Mouse (Mus musculus): ENCODE data around the gene Kcne2. TPM values are rescaled to one million over a fixed set of nuclear protein-coding genes. Genes with fewer than 3 reads are reported as not detected.
A peak's percentile ranks its signal among the peaks of the same experiment; 100 is the strongest.

Gene Kcne2
- polyA plus RNA-seq, 1 experiment from 2014 or later: 0.13 TPM

DNA sequence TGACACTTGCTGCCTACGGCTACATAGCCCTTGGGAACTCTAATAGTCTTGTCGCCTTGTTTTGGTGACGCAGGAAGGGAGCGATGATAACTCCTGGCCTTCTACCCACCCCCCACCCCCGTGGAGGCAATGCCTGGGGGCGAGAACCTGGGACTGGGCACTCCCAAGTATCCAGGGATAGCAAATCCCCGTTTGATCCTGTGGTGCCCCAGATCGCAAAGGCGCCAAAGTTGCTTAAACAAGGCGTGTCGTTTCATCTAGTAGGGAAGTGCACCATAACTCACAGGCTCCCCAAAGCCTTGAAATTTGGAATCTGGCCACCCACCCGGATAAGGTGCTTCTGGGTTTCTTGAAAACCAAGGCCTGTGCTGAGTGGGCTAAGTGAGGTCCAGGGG lies 9.2 kb downstream of the Kcne2 start:
- WGBS: under 1% methylated on average over 12 of the region's 12 CpGs

GRCm38 (mm10) chr16:92301989-92302388 lies 9.8 kb downstream of the Kcne2 start:
- H3K27me3 ChIP-seq (ENCODE audit: control insufficient read depth, insufficient read depth, low read length): no peaks in the 10 kb centered on the region
- H3K4me3 ChIP-seq (ENCODE audit: low read depth, low read length): peak overlapping the region; percentile 65
- H3K9ac ChIP-seq (ENCODE audit: low read length): peak overlapping the region; percentile 83
- peaks cover 11% of the 10 kb centered on the region for H3K4me1 ChIP-seq (ENCODE audit: control insufficient read depth, insufficient read depth, low read length)
- DNase-seq (ENCODE audit: low spot score): no peak
- H3K4me2 ChIP-seq (ENCODE audit: low read depth): peak overlapping the region; percentile 56
- no peak for ATAC-seq (ENCODE audit: insufficient read depth, low FRiP score, low TSS enrichment)
- no peak overlapping the region for H3K27ac ChIP-seq (ENCODE audit: low read depth, low read length)
- no peaks in the 10 kb centered on the region for H3K9me3 ChIP-seq (ENCODE audit: control insufficient read depth, low read length)
- no peaks in the 10 kb centered on the region; the same call in none of the 2 replicates for H3K36me3 ChIP-seq (ENCODE audit: control insufficient read depth, insufficient read depth, low read length)
- 35% methylated on average over 5 of the region's 5 CpGs for WGBS

More for the DNA sequence above, 9.2 kb downstream of the Kcne2 start:
- Histone ChIP-seq H3K36me3 (ENCODE audit: control insufficient read depth, insufficient read depth, low read length) (no peaks in the 10 kb centered on the region; the same call in none of the 2 replicates), H3K4me2 (ENCODE audit: low read depth) (peak overlapping the region; percentile 56), H3K9me3 (ENCODE audit: control insufficient read depth, low read length) (no peaks in the 10 kb centered on the region), H3K27me3 (ENCODE audit: control insufficient read depth, insufficient read depth, low read length) (no peaks in the 10 kb centered on the region), H3K27ac (ENCODE audit: low read depth, low read length) (no peak overlapping the region), H3K9ac (ENCODE audit: low read length) (peak overlapping the region; percentile 83), H3K4me3 (ENCODE audit: low read depth, low read length) (peak overlapping the region; percentile 65), H3K4me1 (ENCODE audit: control insufficient read depth, insufficient read depth, low read length) (peaks cover 11% of the 10 kb centered on the region)
- no peak for DNase-seq (ENCODE audit: low spot score)
- ATAC-seq (ENCODE audit: insufficient read depth, low FRiP score, low TSS enrichment): peak; percentile 60

- no peak overlapping the region for H3K27ac ChIP-seq (ENCODE audit: low read depth, low read length)
- peak overlapping the region; percentile 56; the same call in 1 of the 2 replicates for H3K4me2 ChIP-seq (ENCODE audit: low read depth)
- no peak overlapping the region for H3K4me3 ChIP-seq (ENCODE audit: low read depth, low read length)
- WGBS: 73% methylated on average over 5 of the region's 5 CpGs
- no peaks in the 10 kb centered on the region for H3K9me3 ChIP-seq (ENCODE audit: control insufficient read depth, low read length)
- H3K27me3 ChIP-seq (ENCODE audit: control insufficient read depth, insufficient read depth, low read length): no peaks in the 10 kb centered on the region
- no peaks in the 10 kb centered on the region; the same call in none of the 2 replicates for H3K36me3 ChIP-seq (ENCODE audit: control insufficient read depth, insufficient read depth, low read length)
- no peak overlapping the region for H3K9ac ChIP-seq (ENCODE audit: low read length)
- ATAC-seq (ENCODE audit: insufficient read depth, low FRiP score, low TSS enrichment): no peak
- peaks cover 11% of the 10 kb centered on the region for H3K4me1 ChIP-seq (ENCODE audit: control insufficient read depth, insufficient read depth, low read length)
- no peak for DNase-seq (ENCODE audit: low spot score)
These were observed 10.3 kb downstream of the Kcne2 start for GRCm38 (mm10) chr16:92302506-92302905.

DNA sequence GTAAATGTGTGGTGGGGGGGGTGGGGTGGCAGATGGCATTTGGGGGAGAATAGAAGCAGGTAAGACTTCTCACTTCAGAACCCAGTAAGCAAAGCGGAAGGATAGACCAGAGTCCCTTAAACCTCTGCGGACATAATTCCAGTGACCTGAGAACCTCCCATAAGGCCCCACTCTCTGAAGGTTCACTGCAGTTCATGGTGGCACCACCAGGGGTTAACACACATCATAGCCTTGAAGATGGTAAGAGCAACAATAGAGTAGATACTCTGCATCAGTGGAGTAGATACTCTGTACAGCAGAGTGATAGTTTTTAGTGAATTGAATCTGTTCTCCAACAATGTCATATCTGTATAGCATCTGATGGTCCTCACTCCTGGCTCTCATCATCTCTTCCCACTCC lies 13.3 kb downstream of the Kcne2 start:
- no peaks in the 10 kb centered on the region for H3K9me3 ChIP-seq (ENCODE audit: control insufficient read depth, low read length)
- no peak overlapping the region for H3K4me2 ChIP-seq (ENCODE audit: low read depth)
- no peaks in the 10 kb centered on the region; the same call in none of the 2 replicates for H3K36me3 ChIP-seq (ENCODE audit: control insufficient read depth, insufficient read depth, low read length)
- no peak for ATAC-seq (ENCODE audit: insufficient read depth, low FRiP score, low TSS enrichment)
- no peak for DNase-seq (ENCODE audit: low spot score)
- no peak overlapping the region for H3K27ac ChIP-seq (ENCODE audit: low read depth, low read length)
- 91% methylated on average over 2 of the region's 2 CpGs for WGBS
- H3K27me3 ChIP-seq (ENCODE audit: control insufficient read depth, insufficient read depth, low read length): no peaks in the 10 kb centered on the region
- peaks cover 11% of the 10 kb centered on the region for H3K4me1 ChIP-seq (ENCODE audit: control insufficient read depth, insufficient read depth, low read length)
- no peak overlapping the region for H3K9ac ChIP-seq (ENCODE audit: low read length)
- H3K4me3 ChIP-seq (ENCODE audit: low read depth, low read length): no peak overlapping the region

- no peaks in the 10 kb centered on the region for H3K9me3 ChIP-seq (ENCODE audit: control insufficient read depth, low read length)
- no peak overlapping the region for H3K27ac ChIP-seq (ENCODE audit: low read depth, low read length)
- H3K4me1 ChIP-seq (ENCODE audit: control insufficient read depth, insufficient read depth, low read length): no peaks in the 10 kb centered on the region
- ATAC-seq (ENCODE audit: insufficient read depth, low FRiP score, low TSS enrichment) (no peak), DNase-seq (ENCODE audit: low spot score) (no peak)
- H3K36me3 ChIP-seq (ENCODE audit: control insufficient read depth, insufficient read depth, low read length): peaks cover 9% of the 10 kb centered on the region
- H3K27me3 ChIP-seq (ENCODE audit: control insufficient read depth, insufficient read depth, low read length): no peaks in the 10 kb centered on the region
- 75% methylated on average over 3 of the region's 3 CpGs for WGBS
- no peak overlapping the region for H3K4me3 ChIP-seq (ENCODE audit: low read depth, low read length)
- H3K4me2 ChIP-seq (ENCODE audit: low read depth): no peak overlapping the region
- H3K9ac ChIP-seq (ENCODE audit: low read length): no peak overlapping the region
These were observed 15.8 kb downstream of the Kcne2 start for GRCm38 (mm10) chr16:92307947-92308346.

DNA sequence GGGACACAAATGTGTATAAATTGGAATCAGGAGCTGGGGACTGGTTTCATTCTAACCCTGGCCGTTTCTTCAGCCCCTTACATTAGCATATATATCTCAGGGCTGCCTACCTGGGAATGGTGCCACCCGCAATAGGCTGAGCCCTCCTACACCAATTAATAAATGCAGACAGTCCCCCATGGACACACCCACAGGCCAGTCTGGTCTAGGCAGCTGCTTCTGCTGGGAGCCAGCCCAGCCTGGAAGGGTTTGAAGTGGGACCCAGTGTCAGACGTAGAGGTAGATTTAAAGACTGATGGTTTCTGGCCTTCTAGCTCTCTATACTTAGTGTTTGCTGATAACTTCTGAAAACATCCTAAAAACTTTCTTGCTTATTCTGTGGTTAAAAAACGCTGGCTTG lies 16.9 kb downstream of the Kcne2 start:
- no peak overlapping the region for H3K4me2 ChIP-seq (ENCODE audit: low read depth)
- WGBS: 60% methylated on average over 4 of the region's 4 CpGs
- H3K27me3 ChIP-seq (ENCODE audit: control insufficient read depth, insufficient read depth, low read length): no peaks in the 10 kb centered on the region
- H3K36me3 ChIP-seq (ENCODE audit: control insufficient read depth, insufficient read depth, low read length): peaks cover 9% of the 10 kb centered on the region
- DNase-seq (ENCODE audit: low spot score) (no peak), ATAC-seq (ENCODE audit: insufficient read depth, low FRiP score, low TSS enrichment) (no peak)
- no peak overlapping the region for H3K9ac ChIP-seq (ENCODE audit: low read length)
- H3K27ac ChIP-seq (ENCODE audit: low read depth, low read length): no peak overlapping the region
- no peak overlapping the region for H3K4me3 ChIP-seq (ENCODE audit: low read depth, low read length)
- H3K9me3 ChIP-seq (ENCODE audit: control insufficient read depth, low read length): no peaks in the 10 kb centered on the region
- H3K4me1 ChIP-seq (ENCODE audit: control insufficient read depth, insufficient read depth, low read length): no peaks in the 10 kb centered on the region

DNA sequence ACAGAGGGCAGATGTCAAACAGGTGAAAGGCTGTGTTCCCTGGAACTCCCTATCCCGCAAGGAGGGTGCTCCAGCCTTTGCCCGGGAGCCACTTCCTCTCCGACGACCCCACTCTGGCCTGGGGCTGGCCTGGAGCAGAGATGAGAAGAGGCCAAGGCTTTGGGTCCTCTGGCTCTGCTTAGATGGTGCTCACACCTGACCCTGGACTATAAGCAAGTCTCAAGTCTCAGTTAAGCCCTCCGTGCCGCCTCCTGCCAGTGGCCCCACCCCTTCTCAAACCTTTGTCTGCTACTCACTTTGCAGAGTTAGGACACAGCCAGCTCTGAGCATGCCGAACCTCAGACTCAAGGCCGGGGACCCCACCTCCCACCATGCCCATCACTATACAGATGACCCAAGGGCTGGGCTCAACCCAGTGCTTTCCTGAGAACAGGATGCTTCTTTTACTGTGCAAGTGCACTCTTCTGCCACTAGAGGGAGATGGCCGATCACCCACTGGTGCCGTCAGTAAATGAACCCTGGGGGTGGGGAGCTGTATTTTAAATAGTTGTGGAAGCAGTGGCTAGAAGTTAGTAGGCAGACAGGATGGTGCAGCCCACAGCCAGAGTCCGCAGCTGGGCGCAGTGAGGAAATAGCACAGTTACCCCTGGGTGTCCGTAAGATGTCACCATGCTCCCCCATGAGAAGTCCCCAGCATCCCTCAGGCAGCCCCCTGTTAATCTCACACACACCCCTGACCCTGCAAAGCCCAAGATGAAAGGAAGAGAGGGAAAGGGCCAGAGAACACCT lies 22.0 kb downstream of the Kcne2 start:
- Histone ChIP-seq H3K9me3 (ENCODE audit: control insufficient read depth, low read length) (no peaks in the 10 kb centered on the region), H3K9ac (ENCODE audit: low read length) (no peak overlapping the region), H3K36me3 (ENCODE audit: control insufficient read depth, insufficient read depth, low read length) (peaks cover 9% of the 10 kb centered on the region), H3K27ac (ENCODE audit: low read depth, low read length) (no peak overlapping the region), H3K4me3 (ENCODE audit: low read depth, low read length) (no peak overlapping the region), H3K4me2 (ENCODE audit: low read depth) (no peak overlapping the region), H3K4me1 (ENCODE audit: control insufficient read depth, insufficient read depth, low read length) (no peaks in the 10 kb centered on the region), H3K27me3 (ENCODE audit: control insufficient read depth, insufficient read depth, low read length) (no peaks in the 10 kb centered on the region)
- WGBS: 49% methylated on average over 13 of the region's 13 CpGs
- DNase-seq (ENCODE audit: low spot score): peak; percentile 59
- ATAC-seq (ENCODE audit: insufficient read depth, low FRiP score, low TSS enrichment): peak; percentile 73

GRCm38 (mm10) chr16:92316049-92316738 lies 24.0 kb downstream of the Kcne2 start:
- H3K4me2 ChIP-seq (ENCODE audit: low read depth): no peak overlapping the region
- no peak overlapping the region for H3K27ac ChIP-seq (ENCODE audit: low read depth, low read length)
- WGBS: 79% methylated on average over 7 of the region's 7 CpGs
- no peaks in the 10 kb centered on the region for H3K27me3 ChIP-seq (ENCODE audit: control insufficient read depth, insufficient read depth, low read length)
- H3K4me1 ChIP-seq (ENCODE audit: control insufficient read depth, insufficient read depth, low read length): no peaks in the 10 kb centered on the region
- DNase-seq (ENCODE audit: low spot score) (no peak), ATAC-seq (ENCODE audit: insufficient read depth, low FRiP score, low TSS enrichment) (no peak)
- no peak overlapping the region for H3K9ac ChIP-seq (ENCODE audit: low read length)
- H3K36me3 ChIP-seq (ENCODE audit: control insufficient read depth, insufficient read depth, low read length): peaks cover 5% of the 10 kb centered on the region
- H3K9me3 ChIP-seq (ENCODE audit: control insufficient read depth, low read length): no peaks in the 10 kb centered on the region
- no peak overlapping the region for H3K4me3 ChIP-seq (ENCODE audit: low read depth, low read length)
